Mouse (Mus musculus): Measurements from ENCODE around the gene Grip2.

DNA sequence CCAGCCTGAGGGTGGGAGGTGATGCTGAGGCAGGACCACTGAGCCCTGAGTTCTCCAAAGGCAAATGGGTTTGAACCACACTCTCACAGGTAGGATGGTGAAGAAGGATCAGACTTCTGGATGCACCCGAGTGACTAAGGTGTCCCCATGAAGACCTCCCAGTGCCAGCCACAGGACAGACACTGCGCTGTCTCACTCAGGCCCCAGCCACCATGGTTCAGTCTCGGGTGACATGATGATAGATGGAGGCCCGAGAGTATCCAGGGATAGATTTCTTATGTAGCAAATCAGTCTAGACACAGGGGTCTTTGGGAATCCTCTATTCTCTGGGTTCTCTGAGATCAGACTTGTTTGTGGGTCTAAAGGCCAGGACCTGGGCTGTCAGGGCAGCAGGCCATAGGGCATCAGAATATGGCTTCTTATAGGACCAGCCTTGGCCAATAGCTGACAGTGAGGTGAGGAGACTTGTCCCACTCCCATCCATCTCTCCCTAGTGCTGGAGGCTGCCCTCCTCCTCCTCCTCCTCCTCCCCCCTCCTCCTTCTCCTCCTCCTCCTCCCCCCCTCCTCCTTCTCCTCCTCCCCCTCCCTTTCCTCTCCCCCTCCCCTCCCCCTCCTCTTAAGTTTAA, 106.3 kb downstream of the Grip2 start:
- TF ChIP-seq POLR2A (IDR thresholded peaks at IDR 0.05; ENCODE audit: insufficient read depth, low read depth, low read length) (no peak), CTCF (IDR thresholded peaks at IDR 0.05; ENCODE audit: insufficient read depth, low read depth, low read length) (no peak)

Data from olfactory bulb, adult 2 months (tissue).